Mouse (Mus musculus) cortical plate, adult 2 months (tissue): ENCODE results near the gene Olfr1364. TPM values are rescaled to one million over a fixed set of nuclear protein-coding genes. Genes with fewer than 3 reads are reported as not detected.
A peak's percentile ranks its signal among the peaks of the same experiment; 100 is the strongest.

ENCODE experiments used
- H3K27ac ChIP-seq: fragments of 200-500 bp; 2 replicates; pipeline ENCODE4 v1.5.1; 2012; ENCODE audit warnings: low read length, control low read depth, inconsistent platforms; ENCODE audit not compliant: insufficient read depth
- H3K4me1 ChIP-seq: fragments of 200-500 bp; 2 replicates; pipeline ENCODE4 v1.6.1; 2011; ENCODE audit warnings: low read length; ENCODE audit not compliant: control insufficient read depth, insufficient read depth
- H3K4me3 ChIP-seq: fragments of 200-500 bp; 2 replicates; pipeline ENCODE4 v1.5.1; 2011; ENCODE audit warnings: mild to moderate bottlenecking, low read length, control low read depth; ENCODE audit not compliant: insufficient read depth
- CTCF ChIP-seq: fragments of 200-500 bp; IDR thresholded peaks from 2 replicates; pipeline ENCODE4 v1.5.1; 2011; ENCODE audit warnings: mild to moderate bottlenecking, control low read depth, low read length; ENCODE audit not compliant: insufficient read depth; ENCODE audit errors: extremely low read depth
- POLR2A ChIP-seq: fragments of 200-500 bp; IDR thresholded peaks from 2 replicates; pipeline ENCODE4 v1.6.1; 2011; ENCODE audit warnings: mild to moderate bottlenecking, low read length, control low read depth; ENCODE audit not compliant: insufficient read depth; ENCODE audit errors: extremely low read depth
- polyA plus RNA-seq: library from polyadenylated mRNA; depleted of rRNA; stranded (reverse); fragments of >200 nt; gene quantifications from 2 replicates; pipeline ENCODE4 v1.2.3, GENCODE M21; 2012; rRNA removed

Gene Olfr1364
- polyA plus RNA-seq: not detected in 2 replicates

DNA sequence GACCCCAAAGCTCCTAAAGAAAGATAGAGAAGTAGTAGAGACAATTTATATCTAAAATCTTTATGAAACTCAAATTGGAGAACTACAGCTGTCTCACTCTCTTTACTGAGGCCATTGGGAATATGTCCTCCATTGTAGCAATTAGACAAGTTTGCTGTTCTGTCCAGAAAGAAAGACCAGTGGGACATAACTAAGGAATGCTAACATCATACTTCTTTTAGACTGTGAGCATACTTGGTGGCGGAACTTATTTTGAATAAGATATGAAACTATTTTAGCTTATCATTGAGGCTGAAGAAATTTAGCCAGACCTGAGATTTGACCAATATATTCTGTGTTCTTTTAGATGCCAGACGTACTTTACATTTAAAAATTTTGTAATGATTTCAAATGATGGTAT is at the start of gene Olfr1364:
Gene Olfr1364 (minus strand): TSS at position 101 of the 400 bp plus-strand sequence.
- no peak within 1 kb of the TSS for H3K4me3 ChIP-seq
- no peak for TF ChIP-seq POLR2A
- TF ChIP-seq CTCF: no peak
- no peak within 1 kb of the TSS for H3K27ac ChIP-seq
- H3K4me1 ChIP-seq: no peaks in the 10 kb centered on the region

DNA sequence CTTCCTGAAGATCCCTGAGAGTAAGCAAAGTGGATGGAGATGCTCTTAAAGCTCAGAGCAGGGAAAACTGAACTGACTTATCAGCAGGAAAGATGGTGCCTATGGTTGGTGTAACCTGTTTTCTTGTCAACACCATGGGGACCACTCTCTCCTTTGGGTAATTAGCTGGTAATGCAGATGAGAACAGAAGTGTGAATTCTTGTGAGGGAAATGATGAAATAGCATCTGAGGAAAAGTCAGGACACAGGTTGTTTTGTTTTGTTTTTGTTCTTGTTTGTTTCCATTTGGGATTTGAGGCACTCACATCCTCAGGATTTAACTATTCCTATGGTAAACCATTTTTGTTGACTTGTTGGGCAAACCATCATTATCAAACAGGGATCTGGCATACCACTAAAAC is 32.4 kb upstream of the Olfr1364 start, which contains the start of gene Olfr1362:
Gene Olfr1362 (minus strand): TSS at position 101 of the 400 bp plus-strand sequence.
- no peak for TF ChIP-seq POLR2A
- no peak for TF ChIP-seq CTCF
- Histone ChIP-seq H3K4me1 (no peaks in the 10 kb centered on the region), H3K27ac (no peak within 1 kb of the TSS), H3K4me3 (no peak within 1 kb of the TSS)

DNA sequence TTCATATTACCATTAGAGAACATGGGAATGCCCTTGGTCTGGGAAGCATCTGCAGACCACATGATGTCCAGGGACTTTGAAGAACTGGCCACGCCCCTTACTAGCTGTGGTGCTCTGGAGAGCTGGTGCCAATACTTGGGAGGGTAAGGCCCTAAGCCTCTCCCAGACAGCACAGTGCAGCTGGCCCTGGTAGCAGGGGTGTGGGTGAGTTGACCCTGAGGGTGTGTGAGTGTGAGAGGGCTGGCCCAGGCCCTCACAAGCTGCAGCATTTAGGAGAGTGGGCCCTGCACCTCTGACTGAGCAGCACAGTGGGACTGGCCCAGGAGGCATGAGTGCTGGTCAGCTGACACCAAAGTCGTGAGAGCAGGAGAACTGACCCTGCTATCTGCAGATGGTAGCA is 10.1 kb upstream of the Olfr1364 start:
- H3K4me1 ChIP-seq: no peaks in the 10 kb centered on the region
- H3K4me3 ChIP-seq: no peak overlapping the region
- no peak overlapping the region for H3K27ac ChIP-seq
- TF ChIP-seq CTCF: no peak
- no peak for TF ChIP-seq POLR2A

DNA sequence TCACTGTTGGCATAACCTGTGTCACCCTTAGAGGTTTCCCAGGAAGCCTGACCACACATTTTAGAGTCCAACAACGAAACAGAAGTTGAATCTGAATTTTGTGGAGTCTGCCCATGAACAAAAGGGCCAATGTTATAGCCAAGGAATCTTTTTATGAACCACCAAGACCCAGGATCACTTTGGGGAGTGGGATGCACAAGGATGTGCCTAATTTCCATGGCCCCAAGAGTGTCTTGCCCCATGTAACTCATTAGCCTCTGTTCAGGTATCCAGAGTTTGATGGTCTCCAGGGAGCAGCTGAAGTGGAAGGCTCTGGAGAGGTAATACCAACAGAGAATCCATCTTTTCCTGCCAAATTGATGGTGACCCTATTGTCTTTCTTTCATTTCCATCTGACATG is 21.8 kb downstream of the Olfr1364 start, which contains the start of gene Olfr1535:
Gene Olfr1535 (minus strand): TSS at position 101 of the 400 bp plus-strand sequence.
- Histone ChIP-seq H3K27ac (no peak within 1 kb of the TSS), H3K4me3 (no peak within 1 kb of the TSS), H3K4me1 (no peaks in the 10 kb centered on the region)
- TF ChIP-seq CTCF (no peak), POLR2A (no peak)

DNA sequence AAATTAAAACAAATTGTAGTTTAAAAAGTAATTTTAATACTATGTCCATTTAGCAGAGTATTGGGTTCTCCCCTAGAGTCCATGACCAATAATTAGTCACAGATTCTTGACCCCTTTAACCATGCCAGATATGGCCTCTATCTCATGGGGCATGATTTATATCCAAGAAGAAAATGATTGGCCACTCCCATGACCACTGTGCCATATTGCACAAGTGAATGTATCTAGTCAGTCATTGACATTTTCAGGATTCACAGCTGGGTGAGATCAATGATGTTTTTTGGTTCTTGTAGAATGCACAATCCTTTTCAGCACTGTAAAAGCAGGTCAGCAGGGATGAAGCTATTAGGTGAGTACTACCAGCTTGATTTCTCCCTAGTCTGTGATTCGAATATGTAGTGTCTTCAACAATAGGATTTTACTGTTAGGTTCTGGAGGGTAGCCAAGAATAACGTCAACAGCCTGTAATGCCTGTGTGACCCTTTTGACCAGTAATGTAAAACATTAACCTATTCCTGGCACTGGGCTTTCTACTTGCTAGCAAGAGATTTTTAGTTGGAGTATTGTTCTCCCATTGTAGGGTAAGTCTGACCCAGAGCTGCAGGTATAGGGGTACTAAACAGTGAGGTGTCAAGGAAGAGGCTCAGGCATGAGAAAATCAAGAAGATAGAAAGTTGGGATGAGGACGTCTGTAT is 31.0 kb downstream of the Olfr1364 start:
- no peaks in the 10 kb centered on the region for H3K4me1 ChIP-seq
- TF ChIP-seq POLR2A (no peak), CTCF (no peak)

DNA sequence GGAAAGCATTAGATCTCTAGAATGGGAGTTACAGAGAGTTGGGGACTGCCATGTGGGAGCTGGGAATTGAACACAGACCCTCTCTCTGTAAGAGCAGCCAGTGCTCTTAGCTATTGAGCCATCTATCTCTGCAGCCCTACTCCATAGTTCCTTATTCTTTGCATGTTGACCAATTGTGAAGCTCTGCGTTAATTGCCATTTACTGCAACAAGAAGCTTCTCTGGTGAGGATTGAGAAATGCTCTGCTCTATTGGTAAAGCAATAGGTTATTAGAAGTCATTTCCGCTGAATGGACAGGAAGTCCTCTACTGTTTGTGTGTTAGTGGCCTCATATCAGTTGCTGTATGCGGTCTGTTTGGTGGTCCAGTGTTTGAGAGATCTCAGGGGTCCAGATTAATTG is 32.1 kb downstream of the Olfr1364 start:
- TF ChIP-seq POLR2A (no peak), CTCF (no peak)
- H3K4me1 ChIP-seq: no peaks in the 10 kb centered on the region
- H3K27ac ChIP-seq: no peak overlapping the region
- H3K4me3 ChIP-seq: no peak overlapping the region

More for the DNA sequence above, 31.0 kb downstream of the Olfr1364 start:
- Histone ChIP-seq H3K27ac (no peak overlapping the region), H3K4me3 (no peak overlapping the region)

DNA sequence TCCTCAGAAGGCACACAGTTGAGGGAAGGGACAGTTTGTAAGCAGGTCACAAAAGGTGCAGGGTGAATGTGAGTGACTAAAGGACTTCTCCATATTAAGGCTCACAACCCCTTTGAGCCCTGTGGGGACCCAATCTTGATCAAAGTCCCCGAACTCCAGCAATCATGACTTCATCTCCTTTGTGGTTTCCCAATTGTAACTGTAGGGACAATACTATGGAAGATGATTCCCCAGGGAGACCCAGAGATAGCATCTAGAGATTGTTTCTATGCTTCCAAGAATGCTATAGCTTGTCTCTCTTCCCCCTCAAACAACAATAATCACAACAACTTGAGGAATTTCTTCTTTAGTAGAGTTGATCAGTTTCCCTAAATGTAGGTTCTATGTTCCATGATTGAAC is 38.9 kb downstream of the Olfr1364 start, which contains the start of gene Olfr1366:
Gene Olfr1366 (minus strand): TSS at position 101 of the 400 bp plus-strand sequence.
- Histone ChIP-seq H3K4me1 (no peaks in the 10 kb centered on the region), H3K4me3 (no peak within 1 kb of the TSS), H3K27ac (no peak within 1 kb of the TSS)
- no peak for TF ChIP-seq POLR2A
- no peak for TF ChIP-seq CTCF

DNA sequence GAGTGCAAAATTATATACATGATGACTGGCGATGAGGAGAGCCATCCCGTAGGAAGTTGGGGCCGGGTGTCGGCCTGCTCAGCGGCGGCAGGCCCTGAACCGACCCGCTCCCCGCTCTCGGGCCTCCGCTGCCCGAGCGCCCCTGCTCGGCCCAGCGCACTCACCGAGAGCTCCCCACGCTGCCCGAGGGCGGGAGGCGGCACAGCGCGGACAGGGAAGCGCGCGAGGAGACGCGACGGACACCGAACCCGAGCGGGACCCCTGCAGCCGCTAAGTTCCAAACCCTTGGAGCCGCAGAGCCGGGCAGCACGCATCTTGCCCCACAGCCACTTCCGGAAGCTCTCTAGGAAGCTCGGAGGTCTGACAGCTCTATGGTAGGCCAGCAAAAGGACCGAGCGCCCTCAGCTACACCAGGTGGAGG is 50.8 kb downstream of the Olfr1364 start, which contains the start of gene Zkscan8:
Gene Zkscan8 (minus strand): TSS at position 340 of the 421 bp plus-strand sequence.
- Histone ChIP-seq H3K27ac (peak within 1 kb of the TSS; percentile 67), H3K4me3 (peak within 1 kb of the TSS; percentile 79), H3K4me1 (no peaks in the 10 kb centered on the region)
- TF ChIP-seq POLR2A (0 out of 2 replicates have a peak, but pooled peaks have one; percentile 24), CTCF (no peak)

DNA sequence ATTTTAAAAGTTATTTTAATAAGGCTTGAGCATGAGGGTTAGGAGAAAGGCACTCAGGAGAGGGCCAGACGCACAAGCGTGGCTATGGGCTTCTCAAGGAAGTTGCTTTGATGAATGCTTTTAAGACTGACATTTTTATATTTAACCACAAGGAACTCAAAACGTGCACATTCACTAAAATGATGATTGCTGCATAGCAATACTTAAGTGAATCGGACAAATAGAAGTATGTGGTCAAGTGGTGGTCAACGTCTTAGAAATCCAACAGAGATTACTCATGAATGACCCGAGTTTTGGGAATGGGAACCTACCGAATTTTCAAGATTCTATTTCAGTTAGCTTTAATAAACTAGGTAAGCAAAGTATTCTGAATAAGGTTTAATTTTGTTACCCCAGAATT is 51.4 kb downstream of the Olfr1364 start:
- Histone ChIP-seq H3K4me1 (no peaks in the 10 kb centered on the region; the same call in 1 of the 2 replicates), H3K27ac (no peak overlapping the region), H3K4me3 (peak overlapping the region; percentile 79; the same call in 1 of the 2 replicates)
- TF ChIP-seq CTCF (no peak), POLR2A (no peak)

Other genes starting within 250 kb of the Olfr1364 start
- not detected in 2 replicates for gene Olfr1367, start 234.8 kb downstream of the Olfr1364 start, polyA plus RNA-seq
- gene Zscan12, start 218.9 kb downstream of the Olfr1364 start, polyA plus RNA-seq: 5.7 and 6.3 TPM in 2 replicates
- 46.5 and 48.1 TPM in 2 replicates for gene Zkscan3, start 179.0 kb downstream of the Olfr1364 start, polyA plus RNA-seq
- gene Pgbd1, start 140.7 kb downstream of the Olfr1364 start, polyA plus RNA-seq: 2.3 and 3.1 TPM in 2 replicates
- gene Zscan26, start 128.0 kb downstream of the Olfr1364 start, polyA plus RNA-seq: 66.4 and 70.2 TPM in 2 replicates
- 0.40 and 0.44 TPM in 2 replicates for gene Nkapl, start 113.2 kb downstream of the Olfr1364 start, polyA plus RNA-seq
- 3.8 and 4.1 TPM in 2 replicates for gene Zkscan4, start 102.9 kb downstream of the Olfr1364 start, polyA plus RNA-seq
- gene Gm10065, start 102.3 kb downstream of the Olfr1364 start, polyA plus RNA-seq: not detected in 2 replicates
- 1.9 and 2.3 TPM in 2 replicates for gene AK157302, start 86.5 kb downstream of the Olfr1364 start, polyA plus RNA-seq
- gene Gm11273, start 80.3 kb downstream of the Olfr1364 start, polyA plus RNA-seq: 33.2 and 43.7 TPM in 2 replicates
- 6.7 and 7.0 TPM in 2 replicates for gene Zkscan8, start 50.6 kb downstream of the Olfr1364 start, polyA plus RNA-seq
- gene Olfr1366, start 39.0 kb downstream of the Olfr1364 start, polyA plus RNA-seq: not detected in 2 replicates
- gene Olfr1535, start 21.9 kb downstream of the Olfr1364 start, polyA plus RNA-seq: not detected in 2 replicates
- not detected in 2 replicates for gene Olfr1362, start 32.3 kb upstream of the Olfr1364 start, polyA plus RNA-seq
- 0.06 TPM in 1 of 2 replicates, not detected in the other for gene Olfr11, start 60.8 kb upstream of the Olfr1364 start, polyA plus RNA-seq
- gene Olfr1361, start 81.6 kb upstream of the Olfr1364 start, polyA plus RNA-seq: not detected in 2 replicates
- gene Olfr1360, start 95.6 kb upstream of the Olfr1364 start, polyA plus RNA-seq: not detected in 2 replicates
- not detected in 2 replicates for gene Olfr1359, start 116.4 kb upstream of the Olfr1364 start, polyA plus RNA-seq
- 1.2 TPM in 1 of 2 replicates, not detected in the other for gene Hist1h2bl, start 134.4 kb upstream of the Olfr1364 start, polyA plus RNA-seq
- gene Hist1h2ai, start 134.7 kb upstream of the Olfr1364 start, polyA plus RNA-seq: 1.5 and 1.7 TPM in 2 replicates
- gene Hist1h3h, start 135.9 kb upstream of the Olfr1364 start, polyA plus RNA-seq: 0.91 and 3.1 TPM in 2 replicates
- 0.77 TPM in 1 of 2 replicates, not detected in the other for gene Hist1h2bm, start 140.3 kb upstream of the Olfr1364 start, polyA plus RNA-seq
- 2.3 and 2.4 TPM in 2 replicates for gene Hist1h4j, start 153.3 kb upstream of the Olfr1364 start, polyA plus RNA-seq
- 11.0 and 14.4 TPM in 2 replicates for gene Hist1h4k, start 168.7 kb upstream of the Olfr1364 start, polyA plus RNA-seq
- 0.70 and 1.7 TPM in 2 replicates for gene Hist1h2ak, start 172.1 kb upstream of the Olfr1364 start, polyA plus RNA-seq
- 2.0 and 2.7 TPM in 2 replicates for gene Hist1h2bn, start 172.4 kb upstream of the Olfr1364 start, polyA plus RNA-seq
- gene Hist1h1b, start 198.9 kb upstream of the Olfr1364 start, polyA plus RNA-seq: 0.21 and 0.25 TPM in 2 replicates
- 1.3 and 3.1 TPM in 2 replicates for gene Hist1h3i, start 201.6 kb upstream of the Olfr1364 start, polyA plus RNA-seq
- not detected in 2 replicates for gene Hist1h2an, start 205.5 kb upstream of the Olfr1364 start, polyA plus RNA-seq
- 0.26 and 0.63 TPM in 2 replicates for gene Hist1h2bp, start 205.7 kb upstream of the Olfr1364 start, polyA plus RNA-seq
- gene Hist1h2bq, start 228.4 kb upstream of the Olfr1364 start, polyA plus RNA-seq: 1.2 and 1.7 TPM in 2 replicates
- not detected in 2 replicates for gene Hist1h2ao, start 228.7 kb upstream of the Olfr1364 start, polyA plus RNA-seq
- gene Hist1h4m, start 230.0 kb upstream of the Olfr1364 start, polyA plus RNA-seq: not detected in 2 replicates